Mouse (Mus musculus) neural tube, embryonic 11.5 days (tissue): Measurements from ENCODE around the gene Gm10840. TPM values are rescaled to one million over a fixed set of nuclear protein-coding genes. Genes with fewer than 3 reads are reported as not detected.

ENCODE experiments used
- ATAC-seq: fragments of 200-750 bp; cut with Nextera tagmentation; 2 replicates; pipeline ENCODE4 v1.8.0; 2017; ENCODE audit warnings: moderate number of reproducible peaks, mild to moderate bottlenecking, moderate TSS enrichment, moderate library complexity; ENCODE audit not compliant: insufficient read depth, low FRiP score, low TSS enrichment
- DNase-seq: peaks from one replicate; pipeline ENCODE4 v3.0.0-alpha.2; 2015; ENCODE audit warnings: low spot score
- H3K27ac ChIP-seq: fragments of 300-500 bp; sonication (generic); 2 replicates; pipeline ENCODE4 v1.5.1; 2014; ENCODE audit warnings: low read depth, mild to moderate bottlenecking, low read length
- H3K27me3 ChIP-seq: fragments of 300-500 bp; sonication (generic); 2 replicates; pipeline ENCODE4 v1.6.1; 2014; ENCODE audit warnings: mild to moderate bottlenecking, low read length, mixed read lengths; ENCODE audit not compliant: control insufficient read depth, insufficient read depth
- H3K36me3 ChIP-seq: fragments of 300-500 bp; sonication (generic); 2 replicates; pipeline ENCODE4 v1.6.1; 2014; ENCODE audit warnings: mild to moderate bottlenecking, low read length, moderate library complexity, mixed read lengths; ENCODE audit not compliant: control insufficient read depth, insufficient read depth
- H3K4me1 ChIP-seq: fragments of 300-500 bp; sonication (generic); 2 replicates; pipeline ENCODE4 v1.6.1; 2014; ENCODE audit warnings: low read length, mixed read lengths; ENCODE audit not compliant: control insufficient read depth, insufficient read depth
- H3K4me2 ChIP-seq: fragments of 300-500 bp; sonication (generic); 2 replicates; pipeline ENCODE4 v1.6.1; 2014; ENCODE audit warnings: low read depth, mild to moderate bottlenecking, moderate library complexity
- H3K4me3 ChIP-seq: fragments of 300-500 bp; sonication (generic); 2 replicates; pipeline ENCODE4 v1.5.1; 2014; ENCODE audit warnings: low read depth, low read length
- H3K9ac ChIP-seq: fragments of 300-500 bp; sonication (generic); 2 replicates; pipeline ENCODE4 v1.6.1; 2014; ENCODE audit warnings: mild to moderate bottlenecking, low read length
- H3K9me3 ChIP-seq: fragments of 300-500 bp; sonication (generic); 2 replicates; pipeline ENCODE4 v1.6.1; 2016; ENCODE audit warnings: low read length; ENCODE audit not compliant: control insufficient read depth
- WGBS: fragments of 180-500 bp; shearing (Covaris S2); extraction: QIAGEN DNeasy Blood & Tissue Kit; methylation state at CpG from one replicate; pipeline ENCODE4 v1.1.7; 2014; 5-methylcytosine and 5-hydroxymethylcytosine counted together
- polyA plus RNA-seq: library from polyadenylated mRNA; unstranded; fragments of >200 nt; fragmentation: Nextera tagmentation; extraction: Ambion mirVana; gene quantifications from 2 replicates; pipeline ENCODE4 v1.2.1, GENCODE M21; 2014

Gm10840 gene
- polyA plus RNA-seq, 1 experiment from 2014 or later, result not detected

GRCm38 (mm10) chr11:106158081-106158929 lies 2.3 kb upstream of the Gm10840 start:
- DNase-seq (no peak), ATAC-seq (no peak)

GRCm38 (mm10) chr11:106158930-106159215 lies 1.8 kb upstream of the Gm10840 start:
- peaks cover 17% of the 10 kb centered on the region for H3K4me1 ChIP-seq
- 65% methylated on average over 7 of the region's 9 CpGs for WGBS
- DNase-seq (no peak), ATAC-seq (no peak)
- no peaks in the 10 kb centered on the region for H3K9me3 ChIP-seq
- peak overlapping the region; percentile 94 for H3K4me2 ChIP-seq
- peak overlapping the region; percentile 97 for H3K27ac ChIP-seq
- H3K9ac ChIP-seq, result peak overlapping the region; percentile 95
- peak overlapping the region; percentile 86 for H3K4me3 ChIP-seq
- H3K36me3 ChIP-seq, result peaks cover 12% of the 10 kb centered on the region
- no peaks in the 10 kb centered on the region for H3K27me3 ChIP-seq

More at GRCm38 (mm10) chr11:106158081-106158929, 2.3 kb upstream of the Gm10840 start:
- Histone ChIP-seq H3K4me2 (peak overlapping the region; percentile 94), H3K9ac (peak overlapping the region; percentile 95), H3K36me3 (peaks cover 14% of the 10 kb centered on the region), H3K4me3 (peak overlapping the region; percentile 86), H3K27ac (peak overlapping the region; percentile 97; the same call in 1 of the 2 replicates), H3K27me3 (no peaks in the 10 kb centered on the region), H3K4me1 (peaks cover 17% of the 10 kb centered on the region), H3K9me3 (no peaks in the 10 kb centered on the region)
- WGBS, result 64% methylated on average over 14 of the region's 14 CpGs

GRCm38 (mm10) chr11:106159216-106159920 lies 1.3 kb upstream of the Gm10840 start:
- H3K4me2 ChIP-seq, result peak overlapping the region; percentile 94
- peak overlapping the region; percentile 97 for H3K27ac ChIP-seq
- peaks cover 17% of the 10 kb centered on the region for H3K4me1 ChIP-seq
- peak overlapping the region; percentile 86 for H3K4me3 ChIP-seq
- H3K27me3 ChIP-seq, result no peaks in the 10 kb centered on the region
- peak overlapping the region; percentile 95 for H3K9ac ChIP-seq
- H3K36me3 ChIP-seq, result peaks cover 12% of the 10 kb centered on the region
- DNase-seq, result peak; percentile 64
- H3K9me3 ChIP-seq, result no peaks in the 10 kb centered on the region
- under 1% methylated on average over 24 of the region's 25 CpGs for WGBS
- peak; percentile 56 for ATAC-seq

GRCm38 (mm10) chr11:106159921-106160840 lies 469 bp upstream of the Gm10840 start:
- WGBS, result under 1% methylated on average over 69 of the region's 106 CpGs
- Histone ChIP-seq H3K27me3 (no peaks in the 10 kb centered on the region), H3K4me3 (peak overlapping the region; percentile 86), H3K36me3 (peaks cover 12% of the 10 kb centered on the region), H3K9me3 (no peaks in the 10 kb centered on the region), H3K27ac (peak overlapping the region; percentile 97), H3K4me2 (peak overlapping the region; percentile 94), H3K9ac (peak overlapping the region; percentile 95), H3K4me1 (peaks cover 17% of the 10 kb centered on the region)
- DNase-seq (peak; percentile 85), ATAC-seq (peak; percentile 71)

GRCm38 (mm10) chr11:106162237-106162636 lies 1.6 kb downstream of the Gm10840 start:
- WGBS, result 76% methylated on average over 2 of the region's 2 CpGs
- Histone ChIP-seq H3K4me3 (no peak overlapping the region), H3K27ac (no peak overlapping the region), H3K36me3 (peaks cover 6% of the 10 kb centered on the region), H3K27me3 (no peaks in the 10 kb centered on the region), H3K9me3 (no peaks in the 10 kb centered on the region), H3K4me2 (no peak overlapping the region), H3K9ac (no peak overlapping the region), H3K4me1 (peaks cover 17% of the 10 kb centered on the region)
- no peak for ATAC-seq
- no peak for DNase-seq

GRCm38 (mm10) chr11:106163546-106163945 lies 2.9 kb downstream of the Gm10840 start:
- DNase-seq (no peak), ATAC-seq (no peak)
- Histone ChIP-seq H3K27ac (no peak overlapping the region), H3K36me3 (peaks cover 4% of the 10 kb centered on the region; the same call in 1 of the 2 replicates), H3K9me3 (no peaks in the 10 kb centered on the region), H3K4me2 (no peak overlapping the region), H3K9ac (no peak overlapping the region), H3K4me1 (peaks cover 16% of the 10 kb centered on the region), H3K4me3 (no peak overlapping the region), H3K27me3 (no peaks in the 10 kb centered on the region)
- 87% methylated on average over 4 of the region's 4 CpGs for WGBS

GRCm38 (mm10) chr11:106164601-106165180 lies 4.0 kb downstream of the Gm10840 start:
- H3K36me3 ChIP-seq, result peaks cover 4% of the 10 kb centered on the region; the same call in 1 of the 2 replicates
- ATAC-seq, result no peak

GRCm38 (mm10) chr11:106167435-106167834 lies 6.8 kb downstream of the Gm10840 start:
- no peak overlapping the region for H3K4me3 ChIP-seq
- H3K4me1 ChIP-seq, result no peaks in the 10 kb centered on the region
- H3K36me3 ChIP-seq, result peaks cover 4% of the 10 kb centered on the region; the same call in 1 of the 2 replicates
- ATAC-seq (no peak), DNase-seq (no peak)
- 90% methylated on average over 5 of the region's 5 CpGs for WGBS
- H3K27me3 ChIP-seq, result no peaks in the 10 kb centered on the region
- no peak overlapping the region for H3K27ac ChIP-seq
- H3K9me3 ChIP-seq, result no peaks in the 10 kb centered on the region
- H3K9ac ChIP-seq, result no peak overlapping the region
- no peak overlapping the region for H3K4me2 ChIP-seq

More at GRCm38 (mm10) chr11:106164601-106165180, 4.0 kb downstream of the Gm10840 start:
- Histone ChIP-seq H3K9me3 (no peaks in the 10 kb centered on the region), H3K4me2 (no peak overlapping the region), H3K4me1 (peaks cover 9% of the 10 kb centered on the region), H3K9ac (no peak overlapping the region), H3K27ac (no peak overlapping the region), H3K27me3 (no peaks in the 10 kb centered on the region), H3K4me3 (no peak overlapping the region)
- 90% methylated on average over 16 of the region's 16 CpGs for WGBS
- no peak for DNase-seq
